Mouse (Mus musculus) G1E (cell line): ENCODE data around the gene Scarb1.

ENCODE experiments used
- CTCF ChIP-seq: IDR thresholded peaks from 2 replicates; pipeline ENCODE4 v1.5.1; 2012; ENCODE audit warnings: low read depth, low read length, inconsistent platforms, mixed read lengths
- GATA1 ChIP-seq: IDR thresholded peaks from 2 replicates; pipeline ENCODE4 v1.6.1; 2012; ENCODE audit warnings: borderline replicate concordance, low read length, inconsistent platforms, mixed read lengths
- POLR2AphosphoS5 ChIP-seq: IDR thresholded peaks from 2 replicates; pipeline ENCODE4 v1.6.1; 2012; ENCODE audit warnings: low read depth, low read length, inconsistent platforms; ENCODE audit not compliant: insufficient replicate concordance
- TAL1 ChIP-seq: conservative IDR thresholded peaks from 2 replicates; pipeline ENCODE4 v1.6.1; 2012; ENCODE audit warnings: low read depth, low read length, inconsistent platforms, mixed read lengths

DNA sequence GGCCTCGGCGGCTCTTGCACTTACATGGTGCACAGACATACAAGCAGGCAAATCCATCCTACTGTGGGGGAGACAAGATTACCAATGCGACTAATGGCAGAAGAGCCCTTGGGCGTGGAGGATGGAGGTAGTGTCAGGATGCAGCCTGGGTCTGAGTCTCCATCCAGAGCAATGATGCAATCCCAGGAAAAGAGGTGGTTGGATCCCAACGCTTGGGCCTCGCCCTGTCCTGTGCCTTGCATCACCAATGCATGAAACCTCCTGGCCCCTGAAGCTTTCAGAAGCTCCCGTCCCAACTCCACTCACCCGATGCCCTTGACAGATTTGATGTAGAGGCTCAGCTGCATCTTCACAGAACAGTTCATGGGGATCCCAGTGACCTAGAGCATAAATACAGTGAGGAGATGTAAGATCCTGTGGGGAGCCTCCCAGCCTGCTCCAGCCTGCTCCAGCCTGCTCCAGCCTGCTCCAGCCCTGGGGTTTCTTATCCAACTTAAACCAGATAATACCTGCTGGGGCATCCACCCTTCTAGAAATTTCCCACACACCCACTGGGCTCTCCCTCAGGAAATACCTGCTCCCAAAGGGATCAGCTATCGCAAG, 53.7 kb downstream of the Scarb1 start:
- TF ChIP-seq CTCF (no peak), TAL1 (no peak), GATA1 (no peak), POLR2AphosphoS5 (no peak)
